Mouse (Mus musculus) forebrain, embryonic 11.5 days (tissue): ENCODE data around the gene Zscan20. TPM values are rescaled to one million over a fixed set of nuclear protein-coding genes. Genes with fewer than 3 reads are reported as not detected.
A peak's percentile ranks its signal among the peaks of the same experiment; 100 is the strongest.
"Not testable (repeated sequence)": the region's sequence is repeated elsewhere in the genome, so short reads cannot be mapped to it uniquely, and the experiment has no call there.

Source experiments
- ATAC-seq: fragments of 200-750 bp; cut with Nextera tagmentation; replicated peaks from 2 replicates; pipeline ENCODE4 v1.8.0; 2017; ENCODE audit warnings: moderate TSS enrichment; ENCODE audit not compliant: low FRiP score
- DNase-seq: peaks from one replicate; pipeline ENCODE4 v3.0.0-alpha.2; 2017; ENCODE audit warnings: low spot score
- H3K27ac ChIP-seq: fragments of 300-500 bp; sonication (generic); 2 replicates; pipeline ENCODE4 v1.5.1; 2014; ENCODE audit warnings: low read depth, low read length
- H3K27me3 ChIP-seq: fragments of 300-500 bp; sonication (generic); 2 replicates; pipeline ENCODE4 v1.6.1; 2014; ENCODE audit warnings: mild to moderate bottlenecking, low read length, mixed read lengths; ENCODE audit not compliant: control insufficient read depth, insufficient read depth
- H3K36me3 ChIP-seq: fragments of 300-500 bp; sonication (generic); 2 replicates; pipeline ENCODE4 v1.6.1; 2014; ENCODE audit warnings: mild to moderate bottlenecking, low read length, moderate library complexity, mixed read lengths; ENCODE audit not compliant: control insufficient read depth, insufficient read depth
- H3K4me1 ChIP-seq: fragments of 300-500 bp; sonication (generic); replicated peaks from 2 replicates; pipeline ENCODE4 v1.6.1; 2014; ENCODE audit warnings: low read length, mixed read lengths; ENCODE audit not compliant: control insufficient read depth, insufficient read depth
- H3K4me2 ChIP-seq: fragments of 300-500 bp; sonication (generic); 2 replicates; pipeline ENCODE4 v1.6.1; 2014; ENCODE audit warnings: low read depth, mild to moderate bottlenecking, low read length, moderate library complexity, mixed read lengths; ENCODE audit not compliant: severe bottlenecking
- H3K4me3 ChIP-seq: fragments of 300-500 bp; sonication (generic); 2 replicates; pipeline ENCODE4 v1.5.1; 2014; ENCODE audit warnings: low read depth, low read length
- H3K9ac ChIP-seq: fragments of 300-500 bp; sonication (generic); 2 replicates; pipeline ENCODE4 v1.6.1; 2014; ENCODE audit warnings: low read length
- H3K9me3 ChIP-seq: fragments of 300-500 bp; sonication (generic); 2 replicates; pipeline ENCODE4 v1.6.1; 2016; ENCODE audit warnings: low read length, mixed read lengths; ENCODE audit not compliant: control insufficient read depth
- WGBS: fragments of 180-500 bp; shearing (Covaris S2); extraction: QIAGEN DNeasy Blood & Tissue Kit; methylation state at CpG from one replicate; pipeline ENCODE4 v1.1.7; 2014; 5-methylcytosine and 5-hydroxymethylcytosine counted together
- polyA plus RNA-seq: library from polyadenylated mRNA; unstranded; fragments of >200 nt; fragmentation: Nextera tagmentation; extraction: Ambion mirVana; gene quantifications from 2 replicates; pipeline ENCODE4 v1.2.1, GENCODE M21; 2014

Gene Zscan20
- polyA plus RNA-seq, 1 experiment from 2014 or later: 5.4 TPM

DNA sequence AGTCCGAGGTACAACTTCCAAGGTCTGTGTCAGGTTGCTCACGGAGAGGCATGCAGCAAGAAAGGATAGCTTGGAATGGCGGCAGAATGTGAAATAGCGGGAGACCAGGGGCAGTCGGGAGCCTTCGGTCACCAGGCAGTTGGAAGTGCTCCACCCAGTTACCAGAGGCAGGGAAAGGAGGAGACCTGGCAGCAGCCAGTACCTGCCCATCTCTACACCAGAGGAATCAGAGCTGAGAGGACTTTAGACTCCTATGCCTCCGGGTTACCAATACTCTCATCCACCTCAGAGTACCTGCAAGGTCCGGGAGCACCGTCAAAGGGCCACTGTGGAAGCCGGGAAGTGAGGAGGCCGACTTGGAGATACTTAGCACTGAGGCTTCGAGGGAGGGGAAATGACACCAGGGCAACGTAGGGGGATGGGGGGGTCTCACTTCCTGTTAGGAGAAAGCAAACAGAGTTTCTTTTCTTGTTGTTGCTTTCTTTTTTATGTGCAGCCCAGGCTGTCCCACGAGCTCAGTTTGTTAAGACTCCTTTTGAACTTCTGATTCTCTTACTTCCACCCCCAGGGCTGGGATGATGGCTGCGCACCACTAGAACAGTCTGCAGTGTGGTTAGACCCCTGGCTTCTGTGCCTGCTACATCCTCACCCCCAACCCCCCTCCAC is 8.5 kb upstream of the Zscan20 start, which contains the start of gene Tlr12:
Tlr12 (minus strand) TSS at position 374 of the 666 bp plus-strand sequence.
- no peak within 1 kb of the TSS for H3K4me2 ChIP-seq
- ATAC-seq (no peak), DNase-seq (no peak)
- no peaks in the 10 kb centered on the region for H3K9me3 ChIP-seq
- H3K27me3 ChIP-seq: no peaks in the 10 kb centered on the region
- no peaks in the 10 kb centered on the region for H3K4me1 ChIP-seq
- WGBS: 75% methylated on average over 15 of the region's 15 CpGs
- no peaks in the 10 kb centered on the region for H3K36me3 ChIP-seq
- H3K9ac ChIP-seq: no peak within 1 kb of the TSS
- no peak within 1 kb of the TSS for H3K27ac ChIP-seq
- no peak within 1 kb of the TSS for H3K4me3 ChIP-seq

- WGBS: 78% methylated on average over 17 of the region's 17 CpGs
Measured at GRCm38 (mm10) chr4:128617363-128618120, 7.6 kb upstream of the Zscan20 start.

DNA sequence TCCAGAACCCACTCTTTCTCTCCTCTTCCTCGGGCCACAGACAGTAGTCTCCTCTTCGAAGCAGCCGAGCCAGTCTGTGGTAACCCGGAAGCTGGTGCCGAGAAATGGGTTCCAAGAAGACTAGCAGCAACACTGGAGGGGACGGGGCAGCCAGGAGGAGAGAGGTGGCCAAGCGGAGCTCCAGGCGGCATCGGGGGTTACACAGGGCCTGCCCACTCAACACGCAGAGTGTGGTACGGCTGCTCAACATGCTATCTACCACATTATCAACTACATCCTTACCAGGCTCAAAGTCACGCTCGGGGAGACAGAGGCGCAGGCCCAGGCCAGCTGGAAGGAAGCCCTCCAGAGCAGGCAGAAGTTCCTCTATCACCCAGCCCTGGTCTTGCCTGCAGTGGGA is 5.9 kb upstream of the Zscan20 start:
- Histone ChIP-seq H3K4me3 (no peak overlapping the region), H3K4me2 (no peak overlapping the region), H3K4me1 (no peaks in the 10 kb centered on the region; the same call in 1 of the 2 replicates), H3K27ac (no peak overlapping the region), H3K36me3 (no peaks in the 10 kb centered on the region), H3K9me3 (no peaks in the 10 kb centered on the region), H3K27me3 (no peaks in the 10 kb centered on the region), H3K9ac (no peak overlapping the region)
- DNase-seq (no peak), ATAC-seq (no peak)
- WGBS: 92% methylated on average over 14 of the region's 14 CpGs

More at GRCm38 (mm10) chr4:128617363-128618120, 7.6 kb upstream of the Zscan20 start:
- H3K9ac ChIP-seq: no peak overlapping the region
- H3K27me3 ChIP-seq: no peaks in the 10 kb centered on the region
- no peak overlapping the region for H3K27ac ChIP-seq
- no peak overlapping the region for H3K4me2 ChIP-seq
- no peak overlapping the region for H3K4me3 ChIP-seq
- DNase-seq (no peak), ATAC-seq (no peak)
- no peaks in the 10 kb centered on the region for H3K9me3 ChIP-seq
- H3K4me1 ChIP-seq: no peaks in the 10 kb centered on the region
- no peaks in the 10 kb centered on the region for H3K36me3 ChIP-seq

DNA sequence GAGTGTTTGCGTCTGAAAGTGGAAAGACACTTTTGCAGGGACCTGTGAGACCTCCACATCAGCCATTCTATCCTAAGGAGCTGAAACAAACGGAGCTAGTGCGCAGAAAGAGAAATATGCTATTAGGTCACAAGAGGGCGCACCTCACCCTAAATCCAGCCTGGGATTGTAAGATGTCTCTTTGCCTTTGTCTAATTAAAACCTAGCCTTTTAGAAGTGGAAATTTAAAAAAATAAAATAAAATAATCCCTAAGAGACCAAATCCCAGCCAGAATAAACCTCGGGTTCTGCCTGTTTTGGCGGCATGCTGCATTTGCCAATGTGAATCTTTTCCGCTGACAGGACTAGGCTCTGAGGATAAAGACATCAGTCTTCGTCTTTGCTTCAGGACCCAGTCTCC is 3.4 kb upstream of the Zscan20 start:
- Histone ChIP-seq H3K4me3 (no peak overlapping the region), H3K4me2 (no peak overlapping the region), H3K4me1 (peaks cover 3% of the 10 kb centered on the region; the same call in 1 of the 2 replicates), H3K9ac (no peak overlapping the region), H3K27me3 (no peaks in the 10 kb centered on the region), H3K27ac (no peak overlapping the region), H3K9me3 (no peaks in the 10 kb centered on the region), H3K36me3 (no peaks in the 10 kb centered on the region)
- ATAC-seq (no peak), DNase-seq (peak; percentile 69)
- 25% methylated on average over 8 of the region's 8 CpGs for whole genome bisulfite sequencing

GRCm38 (mm10) chr4:128611726-128612125 is 1.8 kb upstream of the Zscan20 start:
- DNase-seq, H3K4me2 ChIP-seq, ATAC-seq, H3K36me3 ChIP-seq, H3K27me3 ChIP-seq, H3K9me3 ChIP-seq, H3K9ac ChIP-seq, H3K4me1 ChIP-seq, H3K4me3 ChIP-seq, H3K27ac ChIP-seq: not testable (repeated sequence)
- 84% methylated on average over 3 of the region's 3 CpGs for WGBS

- WGBS: 30% methylated on average over 10 of the region's 10 CpGs
- no peaks in the 10 kb centered on the region for H3K9me3 ChIP-seq
- peak overlapping the region; percentile 70 for H3K4me2 ChIP-seq
- DNase-seq (no peak), ATAC-seq (peak; percentile 1; the same call in 1 of the 2 replicates)
- peak overlapping the region; percentile 54; the same call in 1 of the 2 replicates for H3K4me3 ChIP-seq
- peaks cover 3% of the 10 kb centered on the region; the same call in 1 of the 2 replicates for H3K4me1 ChIP-seq
- no peaks in the 10 kb centered on the region for H3K27me3 ChIP-seq
- no peak overlapping the region for H3K27ac ChIP-seq
- H3K36me3 ChIP-seq: no peaks in the 10 kb centered on the region
- peak overlapping the region; percentile 17 for H3K9ac ChIP-seq
Measured at GRCm38 (mm10) chr4:128610706-128611105, 808 bp upstream of the Zscan20 start.

GRCm38 (mm10) chr4:128609276-128609924 is 498 bp downstream of the Zscan20 start:
- Histone ChIP-seq H3K4me2 (peak overlapping the region; percentile 70), H3K9ac (peak overlapping the region; percentile 68), H3K9me3 (no peaks in the 10 kb centered on the region), H3K4me3 (peak overlapping the region; percentile 54), H3K36me3 (no peaks in the 10 kb centered on the region), H3K27ac (no peak overlapping the region), H3K4me1 (peaks cover 3% of the 10 kb centered on the region; the same call in 1 of the 2 replicates), H3K27me3 (no peaks in the 10 kb centered on the region)
- 12% methylated on average over 27 of the region's 27 CpGs for WGBS
- DNase-seq (no peak), ATAC-seq (no peak)

- H3K27me3 ChIP-seq: no peaks in the 10 kb centered on the region
- DNase-seq (no peak), ATAC-seq (no peak)
- H3K4me3 ChIP-seq: no peak overlapping the region
- peaks cover 3% of the 10 kb centered on the region; the same call in 1 of the 2 replicates for H3K36me3 ChIP-seq
- no peak overlapping the region for H3K9ac ChIP-seq
- no peak overlapping the region for H3K27ac ChIP-seq
- WGBS: 90% methylated on average over 11 of the region's 11 CpGs
- H3K9me3 ChIP-seq: no peaks in the 10 kb centered on the region
- peaks cover 3% of the 10 kb centered on the region; the same call in 1 of the 2 replicates for H3K4me1 ChIP-seq
- H3K4me2 ChIP-seq: no peak overlapping the region
Measured at GRCm38 (mm10) chr4:128607661-128608060, 2.2 kb downstream of the Zscan20 start.
